Mouse (Mus musculus) liver, postnatal 0 days (tissue): Measurements from ENCODE around the gene Plxnc1. TPM values are rescaled to one million over a fixed set of nuclear protein-coding genes. Genes with fewer than 3 reads are reported as not detected.

Source experiments
- ATAC-seq: fragments of 200-750 bp; cut with Nextera tagmentation; 2 replicates; pipeline ENCODE4 v1.8.0; 2017; ENCODE audit warnings: mild to moderate bottlenecking, moderate library complexity
- DNase-seq: peaks from one replicate; pipeline ENCODE4 v3.0.0-alpha.2; 2016
- H3K27ac ChIP-seq: fragments of 300-500 bp; sonication (generic); 2 replicates; pipeline ENCODE4 v1.5.1; 2014; ENCODE audit warnings: antibody characterized with exemption, moderate library complexity, mild to moderate bottlenecking, low read depth
- H3K27me3 ChIP-seq: fragments of 300-500 bp; sonication (generic); 2 replicates; pipeline ENCODE4 v1.6.1; 2014; ENCODE audit warnings: low read length, control low read depth, mixed read lengths; ENCODE audit not compliant: insufficient read depth
- H3K36me3 ChIP-seq: fragments of 300-500 bp; sonication (generic); replicated peaks from 2 replicates; pipeline ENCODE4 v1.6.1; 2014; ENCODE audit warnings: mild to moderate bottlenecking, control low read depth, low read length, moderate library complexity, mixed read lengths; ENCODE audit not compliant: insufficient read depth
- H3K4me1 ChIP-seq: fragments of 300-500 bp; sonication (generic); 2 replicates; pipeline ENCODE4 v1.6.1; 2014; ENCODE audit warnings: antibody characterized with exemption, mild to moderate bottlenecking, control low read depth; ENCODE audit not compliant: insufficient read depth
- H3K4me2 ChIP-seq: fragments of 300-500 bp; sonication (generic); 2 replicates; pipeline ENCODE4 v1.6.1; 2014; ENCODE audit warnings: low read depth, mild to moderate bottlenecking, low read length, moderate library complexity, mixed read lengths
- H3K4me3 ChIP-seq: fragments of 300-500 bp; sonication (generic); 2 replicates; pipeline ENCODE4 v1.5.1; 2014; ENCODE audit warnings: low read depth, low read length
- H3K9ac ChIP-seq: fragments of 300-500 bp; sonication (generic); replicated peaks from 2 replicates; pipeline ENCODE4 v1.6.1; 2014; ENCODE audit warnings: mild to moderate bottlenecking, moderate library complexity
- H3K9me3 ChIP-seq: fragments of 300-500 bp; sonication (generic); 2 replicates; pipeline ENCODE4 v1.6.1; 2016; ENCODE audit warnings: mild to moderate bottlenecking, control low read depth, low read length, mixed read lengths
- CTCF ChIP-seq: sonication (generic); IDR thresholded peaks from 2 replicates; pipeline ENCODE4 v1.5.1; 2016; ENCODE audit warnings: antibody characterized with exemption, low read depth
- EP300 ChIP-seq: IDR thresholded peaks from 2 replicates; pipeline ENCODE4 v1.6.1; 2016; ENCODE audit warnings: antibody characterized with exemption, low read depth, mild to moderate bottlenecking
- WGBS: fragments of 180-500 bp; shearing (Covaris S2); extraction: QIAGEN DNeasy Blood & Tissue Kit; methylation state at CpG from one replicate; pipeline ENCODE4 v1.1.7; 2014; ENCODE audit not compliant: insufficient replicate concordance; 5-methylcytosine and 5-hydroxymethylcytosine counted together
- polyA plus RNA-seq: library from polyadenylated mRNA; unstranded; fragments of >200 nt; fragmentation: Nextera tagmentation; extraction: Ambion mirVana; gene quantifications from 2 replicates; pipeline ENCODE4 v1.2.1, GENCODE M21; 2015

Gene Plxnc1
- polyA plus RNA-seq, 1 experiment from 2014 or later = 2.8 TPM

DNA sequence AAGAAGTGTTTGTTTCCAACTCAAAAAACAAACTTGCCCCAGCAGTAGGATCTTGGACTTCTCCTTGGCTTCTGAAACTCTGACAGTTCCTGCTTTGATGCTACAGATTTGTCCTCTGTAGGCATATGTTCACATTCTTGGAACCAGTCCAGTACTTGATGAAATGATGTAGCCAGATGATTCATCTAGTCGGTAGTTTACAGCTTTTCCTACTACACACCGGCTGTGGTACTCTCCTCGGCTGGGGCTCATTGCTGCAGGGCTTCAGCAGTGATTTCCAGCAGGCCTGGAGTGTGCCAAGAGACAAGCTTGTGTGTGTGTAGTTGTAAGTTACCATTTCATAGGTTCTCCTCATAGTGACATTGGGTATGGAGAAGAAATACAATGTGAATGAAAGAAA, 173.1 kb downstream of the Plxnc1 start:
- ATAC-seq (no peak), DNase-seq (no peak)
- Histone ChIP-seq H3K4me2 (no peak overlapping the region), H3K27ac (no peak overlapping the region), H3K9ac (no peak overlapping the region), H3K4me1 (no peaks in the 10 kb centered on the region), H3K36me3 (no peaks in the 10 kb centered on the region), H3K27me3 (no peaks in the 10 kb centered on the region), H3K4me3 (no peak overlapping the region), H3K9me3 (no peaks in the 10 kb centered on the region)
- WGBS = 63% methylated on average over 3 of the region's 3 CpGs
- TF ChIP-seq CTCF (no peak), EP300 (no peak)

DNA sequence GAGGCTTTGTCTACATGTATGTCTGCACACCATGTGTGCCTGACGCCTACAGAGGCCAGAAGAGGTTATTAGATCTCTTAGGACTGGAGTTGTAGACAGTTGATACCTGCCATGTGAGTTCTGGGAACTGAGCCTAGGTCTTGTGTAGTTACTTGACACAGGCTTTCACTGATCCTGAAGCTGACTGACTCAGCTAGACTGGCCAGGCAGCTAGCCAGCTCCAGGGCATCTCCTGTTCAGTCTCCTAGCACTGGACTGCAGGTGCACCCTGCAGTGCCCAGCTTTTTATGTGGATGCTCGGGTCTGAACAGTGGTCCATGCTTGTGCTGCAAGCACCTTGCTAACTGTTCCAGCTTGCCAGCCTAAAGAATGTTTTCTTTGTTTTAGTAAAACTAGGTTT, 197.6 kb downstream of the Plxnc1 start:
- TF ChIP-seq CTCF (no peak), EP300 (no peak)
- no peak for ATAC-seq
- WGBS = 74% methylated on average over 2 of the region's 2 CpGs
- Histone ChIP-seq H3K9ac (no peak overlapping the region), H3K4me1 (no peaks in the 10 kb centered on the region), H3K27ac (no peak overlapping the region), H3K27me3 (no peaks in the 10 kb centered on the region), H3K9me3 (no peaks in the 10 kb centered on the region), H3K36me3 (peaks cover 7% of the 10 kb centered on the region; the same call in 1 of the 2 replicates), H3K4me2 (no peak overlapping the region), H3K4me3 (no peak overlapping the region)
- DNase-seq = no peak

GRCm38 (mm10) chr10:94741459-94741858, 203.2 kb downstream of the Plxnc1 start:
- H3K4me2 ChIP-seq = no peak overlapping the region
- H3K4me1 ChIP-seq = no peaks in the 10 kb centered on the region
- no peak overlapping the region for H3K4me3 ChIP-seq
- H3K27me3 ChIP-seq = no peaks in the 10 kb centered on the region
- 95% methylated on average over 3 of the region's 3 CpGs for WGBS
- no peak overlapping the region for H3K27ac ChIP-seq
- ATAC-seq (no peak), DNase-seq (no peak)
- 0 out of 2 replicates have a peak, but pooled peaks cover 2% of the 10 kb centered on the region for H3K36me3 ChIP-seq
- H3K9me3 ChIP-seq = no peaks in the 10 kb centered on the region
- H3K9ac ChIP-seq = no peak overlapping the region
- TF ChIP-seq CTCF = no peak
- TF ChIP-seq EP300 = no peak
